Mouse (Mus musculus) urinary bladder, postnatal 4 days (tissue): Measurements from ENCODE around the gene Tnni3.
A peak's percentile ranks its signal among the peaks of the same experiment; 100 is the strongest.

Experiments used
- DNase-seq, 2 experiments: peaks; one replicate each; pipeline ENCODE4 v3.0.0; 2021 to 2022; ENCODE audit warnings: low spot score in 2 of 2

The Tnni3 gene

DNA sequence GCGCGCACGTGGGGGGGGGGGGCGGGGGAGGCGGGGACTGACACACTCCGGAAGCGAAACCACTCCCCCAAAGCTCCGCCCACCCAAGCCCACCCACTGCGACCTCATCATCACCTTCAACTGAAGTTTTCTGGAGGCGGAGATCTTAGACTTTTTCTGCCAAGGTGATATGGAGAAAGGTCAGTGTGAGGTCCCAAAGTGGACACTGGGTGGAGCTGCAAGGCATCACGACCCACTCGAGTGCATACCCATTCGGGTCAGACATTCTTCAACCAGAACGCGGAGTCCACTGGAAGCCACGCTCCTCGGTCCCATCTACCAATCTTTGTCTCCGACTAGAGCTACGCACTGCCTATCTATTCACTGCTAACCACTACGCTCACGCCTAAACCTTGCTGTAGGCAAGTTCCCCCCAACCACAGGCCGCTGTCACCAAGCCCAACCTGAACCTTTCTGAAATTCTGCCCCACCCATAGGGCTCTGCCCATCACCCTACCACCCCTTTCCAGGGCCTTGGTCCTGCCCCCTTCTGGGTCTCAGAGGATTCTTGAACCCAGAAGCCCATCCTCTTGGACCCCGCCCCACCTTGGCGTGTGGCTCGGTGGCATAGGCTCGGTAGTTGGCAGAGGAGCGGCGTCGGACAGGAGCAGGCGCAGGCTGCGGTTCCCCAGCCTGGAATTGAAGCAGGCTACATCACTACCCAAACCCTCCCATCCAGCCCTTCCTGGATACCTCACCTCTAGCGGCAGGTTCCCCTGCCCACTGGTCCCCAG lies 2.6 kb downstream of the Tnni3 start:
- no peak for DNase-seq

DNA sequence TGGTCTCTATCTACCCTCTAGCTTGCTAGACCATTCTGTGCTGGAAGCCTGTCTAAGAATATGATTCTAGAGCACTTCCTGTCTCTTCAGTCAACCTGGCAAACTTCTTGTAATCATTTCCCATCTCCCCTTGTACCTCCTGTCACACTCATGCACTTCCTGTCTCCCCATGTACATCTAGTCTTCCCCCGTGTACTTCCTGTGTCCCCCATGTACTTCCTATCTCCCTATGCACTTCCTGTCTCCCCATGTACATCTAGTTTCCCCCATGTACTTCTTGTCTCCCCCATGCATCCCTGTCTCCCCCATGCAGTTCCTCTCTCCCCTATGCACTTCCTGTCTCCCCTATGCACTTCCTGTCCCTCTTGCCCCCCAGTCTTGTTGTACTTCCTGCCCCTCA lies 5.5 kb downstream of the Tnni3 start:
- DNase-seq = no peak

DNA sequence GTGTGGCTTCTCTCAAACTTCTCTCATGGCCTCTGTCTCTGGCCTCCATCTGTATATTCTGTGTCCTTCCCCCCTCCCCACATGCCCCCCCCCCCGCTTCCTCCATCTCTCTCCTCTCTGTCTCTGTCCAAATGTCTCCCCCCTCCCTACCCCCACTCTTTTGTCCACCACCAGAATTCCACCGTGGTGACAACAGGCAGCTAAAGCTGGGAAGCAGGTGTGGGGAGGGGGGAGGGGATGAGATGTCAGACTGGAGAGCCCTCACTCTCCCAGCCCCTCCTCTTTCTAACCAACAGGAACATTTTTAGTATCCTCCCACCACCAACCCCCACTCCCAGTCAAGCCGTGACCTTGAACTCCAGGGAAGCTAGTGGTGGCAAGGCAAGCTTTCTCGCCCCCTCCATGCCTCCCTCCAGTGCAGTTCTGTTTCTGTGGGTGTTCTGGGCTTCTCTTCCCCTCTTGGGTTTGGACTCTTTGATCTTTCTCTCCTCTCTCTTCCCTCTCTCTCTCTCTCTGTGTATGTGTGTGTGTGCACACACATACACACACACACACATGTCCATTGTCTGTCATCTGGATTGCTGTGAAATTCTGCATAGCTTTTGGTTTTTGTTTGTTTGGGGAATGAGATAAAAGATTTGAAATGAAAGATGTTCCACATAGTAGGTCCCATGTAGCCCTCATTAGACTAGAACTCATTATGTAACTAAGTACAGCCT lies 7.5 kb downstream of the Tnni3 start, which contains the start of gene Tnnt1:
TSS of gene Tnnt1 (minus strand) at position 51 of the 719 bp plus-strand sequence.
- DNase-seq = no peak

DNA sequence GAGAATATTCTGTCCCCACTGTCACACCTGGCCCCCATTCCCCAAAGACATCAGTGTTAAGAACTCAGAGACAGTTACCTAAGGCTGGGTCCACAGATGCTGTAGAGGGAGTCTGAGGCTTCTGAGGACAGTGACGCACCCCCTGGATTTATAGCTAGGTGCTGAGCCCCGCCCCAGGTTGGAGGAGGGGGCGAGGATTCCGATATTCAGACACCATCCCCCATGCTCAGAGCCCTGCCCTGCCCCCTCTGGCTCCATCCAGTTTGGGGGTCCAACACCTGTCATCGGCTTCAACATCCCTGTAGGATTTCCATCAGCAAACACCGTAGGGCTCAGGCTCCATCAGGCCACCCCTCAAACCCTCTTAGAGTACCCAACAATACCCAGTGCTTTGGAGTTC lies 8.2 kb downstream of the Tnni3 start:
- no peak for DNase-seq

DNA sequence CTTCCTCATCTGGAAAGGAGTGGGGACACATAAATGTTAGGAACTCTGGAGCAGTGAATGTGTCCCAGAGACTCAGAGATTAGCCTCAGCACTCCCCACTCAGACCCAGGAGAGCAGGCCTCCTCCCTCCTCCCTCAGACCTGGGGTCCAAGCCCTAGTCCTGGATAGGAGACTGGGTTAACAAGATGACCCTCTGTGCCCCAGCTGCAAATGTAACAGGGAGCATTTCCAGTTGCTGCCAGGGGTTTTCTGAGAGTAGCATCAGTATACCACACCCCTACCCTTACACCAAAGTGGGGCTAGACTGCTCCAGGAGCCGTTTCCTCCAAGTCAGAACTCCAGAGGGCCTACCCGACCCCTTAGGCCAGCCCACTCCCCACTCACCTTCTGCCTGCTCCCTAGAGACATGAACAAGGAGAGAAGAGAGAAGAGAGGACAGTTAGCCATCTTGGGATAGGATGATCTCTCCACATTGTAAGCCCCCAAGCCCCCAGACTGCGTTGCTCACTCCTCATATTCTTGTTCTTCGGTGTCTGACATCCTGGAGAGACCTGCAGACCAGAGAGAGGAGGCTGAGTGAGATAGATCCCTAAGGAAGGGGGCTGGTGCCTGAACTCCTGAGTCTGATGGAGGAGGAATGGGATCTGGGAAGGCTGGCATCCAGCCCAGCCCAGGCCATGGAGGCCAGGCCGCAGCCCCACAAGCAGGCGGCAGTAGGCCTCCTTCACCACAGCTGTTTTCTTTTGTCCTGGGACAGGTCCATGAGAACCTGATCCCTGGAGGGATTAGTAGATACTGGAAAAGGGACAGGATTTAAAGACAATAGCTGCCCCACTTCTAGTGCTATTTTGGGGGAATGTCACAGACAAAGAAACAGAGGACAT lies 10.0 kb downstream of the Tnni3 start:
- DNase-seq = peak in 1 of 2 experiments; percentile 59

DNA sequence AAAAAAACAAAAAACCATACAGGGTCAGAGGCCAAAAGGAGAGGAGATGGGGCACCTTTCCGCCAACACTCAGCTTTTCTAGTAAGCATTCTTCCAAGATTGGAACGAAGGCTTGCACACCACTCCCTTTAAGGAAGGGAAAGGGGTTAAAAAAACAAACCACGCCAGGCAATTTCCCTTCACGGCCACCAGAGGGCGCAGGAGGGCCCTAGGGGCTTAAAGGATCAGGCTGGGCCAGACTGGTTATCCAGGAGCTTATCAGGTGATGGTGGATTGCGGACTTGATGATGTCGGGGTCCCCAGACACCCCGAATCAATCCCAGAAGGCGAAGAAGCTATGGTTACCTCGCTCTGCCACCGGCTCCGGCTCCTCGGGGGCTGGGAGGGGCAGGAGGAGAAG lies 10.8 kb downstream of the Tnni3 start:
- DNase-seq = no peak

DNA sequence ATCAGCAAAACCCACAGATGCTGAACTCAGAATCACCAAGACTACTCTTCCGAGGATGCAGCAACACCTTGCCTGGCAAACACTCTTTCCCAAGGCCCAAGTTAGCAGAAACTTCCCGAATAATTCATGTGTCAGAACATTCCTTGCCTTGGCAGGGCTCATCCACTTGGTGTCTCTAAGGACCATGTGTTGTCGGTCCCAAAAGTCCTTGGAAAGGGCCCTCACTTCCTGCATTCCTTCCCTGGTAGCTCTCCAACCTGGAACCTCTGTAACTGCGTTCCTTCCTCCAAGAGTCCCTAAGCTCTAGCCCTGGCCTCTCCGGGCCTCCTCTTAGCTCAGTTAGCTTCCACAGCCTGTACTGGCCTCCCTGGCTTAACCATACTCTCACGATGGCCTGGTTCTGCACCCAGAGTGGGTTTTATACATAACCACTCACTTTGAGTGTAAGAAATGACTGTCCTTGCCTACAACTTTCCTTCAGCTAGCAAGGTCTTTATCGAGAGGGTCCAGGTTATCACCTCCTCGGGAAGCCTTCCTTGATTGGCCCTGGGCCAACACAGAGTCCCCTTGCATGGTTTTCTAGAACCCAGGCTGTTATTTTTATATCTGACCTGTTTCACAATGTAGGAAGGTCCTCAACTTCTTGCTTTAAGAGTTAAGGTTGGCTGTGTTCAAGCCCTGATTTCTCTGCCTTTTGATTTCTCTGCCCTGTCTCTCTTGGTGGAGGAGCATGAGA lies 12.4 kb downstream of the Tnni3 start:
- DNase-seq = no peak

DNA sequence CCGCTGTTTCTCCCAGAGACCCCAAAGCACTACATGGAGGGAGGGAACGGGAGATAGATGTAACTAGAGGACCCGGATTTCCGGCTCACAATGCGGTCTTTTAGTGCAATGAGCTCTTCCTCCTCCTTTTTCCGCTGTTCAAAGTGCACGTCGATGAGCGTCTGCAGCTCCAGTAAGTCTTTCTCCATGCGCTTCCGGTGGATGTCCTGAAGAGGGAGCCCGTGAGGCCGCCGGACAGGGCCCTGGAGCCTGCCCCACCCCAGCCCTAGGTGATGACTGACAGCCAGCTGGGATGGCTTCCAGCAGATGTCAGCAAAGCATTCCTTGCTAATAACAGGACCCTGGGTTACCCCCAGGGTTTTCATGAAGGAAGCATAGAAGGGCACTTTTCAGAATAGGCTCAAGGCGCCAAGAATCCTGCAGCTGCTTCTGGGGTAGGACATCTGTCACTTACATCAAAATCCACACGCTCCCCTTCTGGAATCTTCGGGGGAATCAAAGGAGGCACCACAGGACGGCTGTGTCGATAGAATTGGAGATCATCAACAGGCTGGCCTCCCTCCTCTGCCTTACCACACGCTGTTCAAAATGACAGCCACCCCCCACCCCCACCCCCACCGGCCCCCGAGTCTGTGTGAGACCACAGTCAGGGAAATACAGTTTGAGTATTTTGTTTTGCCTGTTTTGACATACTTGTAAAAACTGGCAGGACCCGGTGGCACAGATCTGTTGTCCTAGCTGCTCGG lies 14.0 kb downstream of the Tnni3 start:
- peak; percentile 69 to 72 for DNase-seq

DNA sequence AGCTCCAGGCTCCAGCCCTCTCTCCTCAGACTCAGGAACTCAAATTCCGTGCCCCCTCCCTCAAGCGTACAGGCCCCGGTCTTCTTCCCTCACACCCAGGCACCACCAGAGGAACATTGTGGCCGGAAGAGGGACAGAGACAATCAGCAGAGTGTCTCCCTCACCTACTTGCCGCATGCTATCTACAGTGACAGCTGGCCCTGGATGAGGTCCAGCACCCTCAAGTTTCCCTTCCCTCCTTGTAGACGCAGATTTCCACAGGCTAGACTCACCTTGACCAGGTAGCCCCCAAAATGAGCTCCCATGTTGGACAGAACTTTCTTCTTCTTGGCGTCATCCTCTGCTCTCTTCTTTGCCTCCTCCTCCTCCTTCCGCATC lies 15.3 kb downstream of the Tnni3 start:
- DNase-seq = no peak

DNA sequence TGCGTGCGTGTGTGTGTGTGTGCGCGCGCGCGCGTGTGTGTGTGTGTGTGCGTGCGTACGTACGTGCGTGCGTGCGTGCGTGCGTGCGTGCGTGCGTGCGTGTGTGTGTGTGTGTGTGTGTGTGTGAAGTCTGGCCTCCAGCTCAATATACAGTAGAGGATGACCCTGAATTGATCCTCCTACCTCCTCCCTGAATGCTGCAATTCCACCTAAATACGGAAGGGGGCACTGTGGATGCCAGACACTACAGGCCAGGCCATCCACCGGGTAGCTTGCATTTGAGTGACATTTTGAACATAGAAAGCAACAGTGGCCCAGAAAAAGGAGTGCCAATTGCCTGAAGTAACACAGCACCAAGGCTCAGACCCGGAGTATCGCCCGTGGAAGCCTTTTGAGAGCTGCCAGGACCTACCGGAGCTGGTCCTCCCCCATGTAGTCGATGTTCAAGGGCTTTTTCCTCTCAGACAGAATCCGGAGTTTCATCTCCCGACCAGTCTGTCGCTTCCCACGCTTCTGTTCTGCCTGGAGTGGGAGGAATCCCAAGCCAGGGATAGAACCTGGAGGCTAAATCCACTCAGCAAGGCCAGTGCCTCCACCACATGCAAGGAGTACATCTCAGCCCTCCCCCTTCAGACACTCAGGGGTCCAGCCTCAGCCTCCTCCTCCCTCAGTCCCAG lies 15.8 kb downstream of the Tnni3 start:
- DNase-seq = no peak

DNA sequence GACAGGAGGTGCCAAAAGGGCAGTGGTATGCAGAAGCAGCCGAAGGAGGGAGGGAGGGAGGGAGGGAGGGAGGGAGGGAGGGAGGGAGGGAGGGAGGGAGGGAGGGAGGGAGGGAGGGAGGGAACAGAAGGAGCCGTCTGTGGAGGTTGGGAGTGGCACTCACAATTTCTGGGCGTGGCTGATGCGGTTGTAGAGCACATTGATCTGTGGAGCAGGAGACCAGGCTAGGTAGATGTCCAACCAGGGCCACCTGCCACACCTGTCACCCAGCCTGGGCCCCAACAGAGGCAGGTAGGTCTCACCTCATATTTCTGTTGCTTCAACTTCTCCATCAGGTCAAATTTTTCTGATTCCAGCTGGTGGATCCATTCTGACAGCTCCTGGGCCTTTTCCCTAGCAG lies 16.8 kb downstream of the Tnni3 start:
- DNase-seq = no peak

DNA sequence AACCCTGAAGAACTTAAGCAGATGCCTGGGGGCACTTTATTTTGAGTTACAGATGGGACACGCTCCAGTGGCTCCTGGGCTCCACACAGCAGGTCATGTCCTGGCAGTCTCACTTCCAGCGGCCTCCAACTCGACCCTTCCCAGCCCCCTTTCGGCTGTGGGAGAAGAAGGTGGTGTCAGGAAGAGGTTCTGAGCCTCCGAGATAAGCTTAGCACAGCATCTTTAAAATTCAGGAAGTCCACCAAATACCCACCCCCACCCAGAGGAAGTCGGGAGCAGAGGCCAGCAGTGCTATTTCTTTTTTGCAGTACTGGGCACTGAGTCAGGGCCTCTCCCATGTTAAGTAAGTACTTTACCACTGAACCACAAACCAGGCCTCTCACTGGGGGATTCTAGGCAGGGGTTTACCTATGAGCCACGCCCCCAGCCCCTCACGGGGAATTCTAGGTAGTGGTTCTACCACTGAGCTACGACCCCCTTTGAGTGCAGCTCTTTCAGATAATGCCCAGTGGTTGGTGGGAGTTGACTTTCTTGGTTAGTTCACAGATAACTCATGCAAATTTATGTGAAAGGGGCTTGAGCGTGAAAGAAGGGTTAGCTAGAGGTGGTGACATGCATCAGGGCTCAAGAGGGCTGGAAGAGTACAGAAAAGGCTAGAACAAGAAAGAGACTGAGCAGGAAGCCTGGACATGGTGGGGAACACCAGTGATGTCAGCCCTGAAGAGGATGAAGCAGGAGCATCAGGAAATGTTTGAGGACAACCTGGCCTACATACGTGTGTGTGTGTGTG lies 19.2 kb downstream of the Tnni3 start:
- no peak for DNase-seq

DNA sequence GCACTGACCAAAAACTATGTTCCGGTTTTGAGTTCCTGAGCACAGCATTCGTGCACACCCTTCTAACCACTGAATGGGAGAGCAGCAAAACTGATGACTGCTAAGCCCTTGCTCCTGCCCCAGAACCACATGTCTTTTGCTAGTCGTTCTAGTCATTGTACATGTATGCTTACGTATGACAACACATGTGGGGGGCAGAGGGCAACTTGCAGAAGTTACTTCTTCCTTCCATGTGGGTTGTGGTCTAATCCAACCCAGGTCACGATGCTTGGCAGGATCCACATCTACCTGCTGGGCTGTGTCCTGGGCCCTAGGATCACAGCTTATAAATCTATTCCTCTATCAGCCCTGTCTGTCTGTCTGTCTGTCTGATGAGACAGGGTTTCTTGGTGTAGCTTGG lies 20.2 kb downstream of the Tnni3 start:
- DNase-seq = no peak

DNA sequence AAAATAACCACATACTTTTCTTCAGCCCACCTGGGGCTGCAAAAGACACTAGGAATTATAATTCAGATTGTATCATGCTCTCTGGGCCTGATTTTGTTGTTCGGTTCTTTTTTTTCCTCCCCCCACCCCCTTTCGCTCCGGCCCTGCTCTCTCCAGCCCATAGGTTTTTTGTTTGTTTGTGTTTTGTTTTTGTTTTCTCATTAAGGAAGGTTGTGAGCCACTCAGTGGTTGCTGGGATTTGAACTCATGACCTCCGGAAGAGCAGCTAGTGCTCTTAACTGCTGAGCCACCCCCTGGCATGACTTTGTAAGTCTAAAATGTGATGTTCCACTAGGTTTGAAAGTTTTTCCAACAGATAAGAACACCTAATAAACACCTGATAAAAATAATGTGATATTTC lies 20.9 kb downstream of the Tnni3 start:
- DNase-seq = no peak

DNA sequence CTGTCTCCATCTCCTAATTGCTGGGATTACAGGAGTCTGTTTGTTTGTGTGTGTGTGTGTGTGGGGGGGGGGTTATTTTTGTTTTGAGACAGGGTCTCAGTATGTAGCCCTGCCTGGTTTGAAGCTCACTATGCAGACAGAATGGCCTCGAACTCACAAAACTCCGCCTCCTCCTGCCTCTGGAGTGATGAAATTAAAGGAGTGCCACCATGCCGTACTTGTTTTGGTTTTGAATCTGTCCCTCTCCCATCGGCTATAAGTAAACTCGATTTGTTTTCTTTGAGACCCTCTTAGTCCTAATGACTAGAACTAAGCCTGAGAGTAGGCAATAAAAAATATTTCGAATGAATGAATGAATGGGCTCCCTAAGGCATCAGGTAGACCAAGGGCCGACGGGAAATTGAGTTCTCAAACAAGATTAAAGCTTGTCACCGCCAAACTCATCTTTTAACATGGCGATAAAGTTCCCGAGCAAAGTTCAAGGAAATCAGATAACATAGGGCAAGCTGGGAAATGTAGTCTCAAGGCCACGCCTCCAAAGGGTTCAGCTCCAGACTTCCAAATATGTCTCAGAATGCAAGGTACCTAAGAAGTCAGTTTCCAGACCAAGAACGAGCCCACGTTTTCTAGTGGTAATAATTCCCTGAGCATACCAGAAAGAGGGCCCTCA lies 21.5 kb downstream of the Tnni3 start:
- DNase-seq = no peak

DNA sequence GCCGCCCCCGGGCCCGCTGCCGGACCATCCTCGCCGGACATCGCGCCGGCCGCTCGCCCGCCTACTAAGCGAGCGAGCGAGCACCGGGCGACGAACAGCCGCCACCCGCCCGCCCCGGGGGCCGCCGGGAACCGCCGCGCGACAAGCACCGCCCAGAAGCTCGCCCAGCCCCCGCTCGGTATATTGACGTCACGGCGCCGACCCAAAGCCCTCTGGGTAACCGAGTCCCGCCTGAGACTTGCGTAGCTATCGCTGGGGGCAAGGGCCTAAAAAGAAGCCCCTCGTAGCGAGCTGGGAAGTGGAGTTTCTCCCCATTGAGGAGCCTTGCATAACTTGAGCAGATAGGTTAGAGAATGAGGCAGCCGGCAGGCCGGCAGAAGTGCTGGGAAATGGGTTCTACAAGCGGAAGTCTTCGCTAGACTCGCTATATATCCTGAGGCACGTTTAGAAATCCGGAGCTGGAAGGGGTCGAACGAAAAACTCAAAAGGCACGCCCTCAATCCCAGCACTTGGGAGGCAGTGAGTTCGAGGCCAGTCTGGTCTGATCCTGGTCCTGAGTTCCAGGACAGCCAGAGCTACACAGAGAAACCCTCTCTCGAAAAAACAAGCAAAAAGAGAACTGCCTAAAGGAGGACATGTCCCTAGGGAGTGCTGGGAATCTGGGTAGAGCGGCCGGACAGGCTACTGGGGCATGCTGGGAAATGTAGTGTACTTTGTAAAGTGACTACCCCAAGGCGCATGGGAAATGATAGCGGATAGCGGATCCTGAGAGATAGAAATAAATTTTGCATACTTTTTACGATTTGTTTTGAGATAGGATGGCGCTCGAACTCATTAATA lies 22.3 kb downstream of the Tnni3 start, which contains the start of gene Ppp1r12c:
TSS of gene Ppp1r12c (minus strand) at position 123 of the 840 bp plus-strand sequence.
- DNase-seq = peak; percentile 92 to 95

DNA sequence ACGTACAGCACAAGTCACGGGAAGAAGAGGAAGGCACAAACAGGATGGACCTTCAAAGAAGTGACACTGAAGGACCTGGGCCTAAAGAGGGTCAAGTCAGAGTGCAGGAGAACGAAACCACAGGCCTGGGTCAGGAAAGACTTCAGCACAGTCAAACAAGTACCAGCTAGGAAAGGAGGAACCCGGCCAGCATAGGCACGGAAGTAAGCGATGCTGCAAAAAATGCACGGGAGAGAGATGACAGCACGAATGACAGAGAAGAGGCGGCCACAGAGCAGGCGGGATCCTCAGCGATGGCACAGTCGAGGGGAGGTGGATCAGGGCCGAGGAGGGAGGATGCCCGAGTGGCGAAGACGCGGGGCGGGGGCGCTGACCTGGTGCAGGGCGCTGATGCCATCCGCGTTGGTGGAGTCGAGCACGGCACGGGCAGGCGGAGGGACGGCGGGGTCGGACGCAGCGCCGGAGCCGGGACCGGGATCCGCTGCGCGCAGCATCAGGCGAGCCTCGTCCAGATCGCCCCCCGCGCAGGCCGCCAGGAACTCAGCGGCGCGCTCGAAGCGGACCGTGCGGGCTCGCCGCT lies 23.0 kb downstream of the Tnni3 start:
- DNase-seq = peak in 1 of 2 experiments; percentile 46

DNA sequence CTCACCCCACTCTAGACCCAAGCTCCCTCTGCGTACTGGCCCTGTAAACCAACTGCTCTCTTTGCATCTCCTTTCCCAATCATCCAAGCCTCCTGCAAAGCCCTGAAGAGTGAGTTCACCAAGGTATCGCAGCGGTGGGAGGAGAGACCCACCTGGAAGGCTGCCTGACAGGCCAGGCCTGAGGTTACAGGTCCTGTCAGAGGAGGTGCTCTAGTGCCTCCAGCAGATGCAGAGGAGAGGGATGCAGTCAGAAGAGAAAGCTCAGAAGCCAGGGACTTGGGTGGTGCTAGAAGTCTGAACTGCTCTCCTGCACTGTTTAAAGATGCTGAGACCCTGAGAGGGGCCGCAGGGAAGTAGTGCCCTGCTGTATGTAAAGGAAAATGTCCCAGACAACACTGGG lies 25.0 kb downstream of the Tnni3 start:
- DNase-seq = no peak
